Mouse (Mus musculus): ENCODE results near the gene Pla2g16.

- TF ChIP-seq REST (IDR thresholded peaks at IDR 0.05; ENCODE audit: insufficient read depth, insufficient read length) (no peak), POLR2AphosphoS2 (IDR thresholded peaks at IDR 0.05; ENCODE audit: insufficient read length, low read depth) (no peak), USF1 (IDR thresholded peaks at IDR 0.05; ENCODE audit: low read depth) (no peak), POLR2A (IDR thresholded peaks at IDR 0.05; ENCODE audit: insufficient read length, low read depth) (no peak), CEBPB (IDR thresholded peaks at IDR 0.05; ENCODE audit: insufficient read depth, poor library complexity, severe bottlenecking) (no peak), E2F4 (IDR thresholded peaks at IDR 0.05; ENCODE audit: insufficient read depth) (no peak), MYOG (IDR thresholded peaks at IDR 0.05; ENCODE audit: control insufficient read depth in 1 of 3, insufficient read depth in 1 of 3, insufficient read length in 2 of 3, low read depth in 2 of 3) (no peak), MAX (IDR thresholded peaks at IDR 0.05; ENCODE audit: low read depth) (no peak), TCF12 (IDR thresholded peaks at IDR 0.05; ENCODE audit: insufficient read depth, poor library complexity, severe bottlenecking) (no peak), MYOD1 (IDR thresholded peaks at IDR 0.05; ENCODE audit: control insufficient read depth in 1 of 3, insufficient read length in 2 of 3, low read depth in 2 of 3) (no peak), TCF3 (IDR thresholded peaks at IDR 0.05; ENCODE audit: insufficient read length, low read depth) (no peak)
These were observed 20.5 kb downstream of the Pla2g16 start for GRCm38 (mm10) chr19:7577710-7578109.

All from myocyte (in vitro differentiated cells).